Mouse (Mus musculus) A20 (cell line): ENCODE measurements around the gene Tmpo.

Experiments
- DNase-seq: peaks from one replicate; pipeline ENCODE4 v3.0.0-alpha.2; 2011; ENCODE audit warnings: low read depth, low spot score

Tmpo gene

DNA sequence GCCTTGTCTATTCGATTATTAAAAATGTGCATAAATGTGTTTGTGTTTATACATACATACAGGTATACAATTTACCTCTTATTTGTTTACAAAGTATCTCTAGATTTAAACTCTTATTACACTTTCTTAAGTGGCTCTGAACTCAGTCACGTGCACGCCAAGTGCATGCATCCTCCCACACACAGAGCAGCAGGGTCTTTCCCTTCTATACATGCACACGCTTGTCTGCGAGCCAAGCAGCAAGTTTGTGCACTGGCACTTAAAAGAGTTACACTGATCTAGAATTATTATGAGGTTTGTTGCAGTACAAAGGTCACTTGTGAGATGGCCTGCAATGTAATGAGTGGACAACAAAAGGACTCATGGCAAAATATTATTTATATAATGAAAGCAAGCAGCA is 20.1 kb downstream of the Tmpo start:
- DNase-seq = no peak

GRCm38 (mm10) chr10:91158442-91158841 is 22.7 kb downstream of the Tmpo start:
- DNase-seq = no peak

DNA sequence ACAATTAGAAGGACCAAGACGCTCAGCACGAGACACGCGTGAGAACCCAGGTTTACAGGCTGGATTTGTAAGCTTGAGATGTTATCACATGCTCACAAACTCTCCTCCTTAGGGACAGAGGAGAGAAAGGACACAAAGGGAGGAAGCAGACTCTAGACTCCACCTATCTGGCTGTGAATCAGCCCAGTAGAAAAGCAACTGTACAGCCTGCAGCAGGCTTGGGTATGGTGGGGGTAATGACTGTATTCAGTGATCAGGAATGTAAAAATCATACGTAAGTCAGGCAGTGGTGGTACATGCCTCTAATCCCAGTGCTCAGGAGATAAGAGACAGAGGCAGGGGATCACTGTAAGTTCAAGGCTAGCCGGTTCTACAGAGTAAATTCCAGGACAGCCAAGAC is 24.8 kb downstream of the Tmpo start:
- DNase-seq = no peak

- DNase-seq = no peak
These were observed 27.1 kb downstream of the Tmpo start for GRCm38 (mm10) chr10:91153894-91154503.

DNA sequence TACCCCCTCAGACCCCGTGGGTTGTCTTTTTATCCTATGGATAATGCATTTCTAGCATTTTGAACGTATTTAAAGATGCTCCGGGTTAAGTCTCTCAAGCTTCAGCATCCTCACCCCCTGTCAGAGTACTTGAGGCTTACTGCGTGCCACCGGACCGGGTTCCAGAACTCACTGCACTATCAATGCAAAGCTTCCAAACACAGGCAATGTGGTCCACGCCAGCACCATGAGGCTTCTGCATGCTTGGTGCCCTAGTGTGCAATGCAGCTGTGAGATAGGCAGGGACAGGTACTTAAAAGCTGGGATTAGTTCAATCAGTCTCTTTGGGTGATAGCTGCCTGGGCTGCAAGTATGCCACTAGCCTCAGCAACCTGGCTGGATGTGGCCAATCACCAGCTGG is 35.7 kb downstream of the Tmpo start:
- DNase-seq = no peak

DNA sequence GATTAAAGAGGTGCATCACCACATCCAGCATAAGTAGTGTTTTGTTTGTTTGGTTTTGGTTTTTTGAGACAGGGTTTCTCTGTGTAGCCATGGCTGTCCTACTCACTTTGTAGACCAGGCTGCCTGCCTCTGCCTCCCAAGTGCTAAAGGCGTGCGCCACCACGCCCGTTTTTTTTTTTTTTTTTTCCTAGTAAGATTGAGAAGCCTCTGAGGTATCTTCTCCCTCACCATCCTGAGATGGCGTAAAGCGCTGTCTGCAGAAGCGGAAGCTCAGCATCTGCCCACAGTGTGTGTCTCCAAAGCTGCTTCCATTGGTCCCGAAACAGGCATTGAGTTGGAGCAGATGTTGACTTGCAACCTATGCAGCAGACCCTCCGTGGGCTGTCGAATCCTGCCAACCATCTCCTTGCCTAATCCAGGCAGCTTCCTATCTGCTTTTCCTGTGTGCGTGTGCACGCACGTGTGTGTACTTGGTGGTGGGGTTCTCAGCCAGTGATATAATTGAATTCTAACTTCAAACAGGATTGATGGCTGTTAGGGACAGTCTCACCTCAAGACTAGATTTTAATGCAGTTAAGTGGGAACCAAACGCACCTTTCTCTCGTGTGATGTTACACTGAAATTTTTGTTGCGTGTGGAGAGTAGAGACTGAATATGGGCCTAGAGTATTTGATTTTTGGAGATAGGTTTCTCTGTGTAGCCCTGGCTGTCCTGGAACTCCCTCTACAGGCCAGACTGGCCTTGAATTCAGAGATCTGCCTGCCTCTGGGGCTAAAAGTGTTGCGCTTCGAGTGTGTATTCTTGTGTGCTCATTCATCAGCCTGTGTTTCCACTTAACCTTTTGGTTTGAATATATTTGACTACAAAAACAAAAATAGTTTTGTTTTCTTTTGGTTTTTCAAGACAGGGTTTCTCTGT is 37.5 kb downstream of the Tmpo start:
- DNase-seq = peak; percentile 60

DNA sequence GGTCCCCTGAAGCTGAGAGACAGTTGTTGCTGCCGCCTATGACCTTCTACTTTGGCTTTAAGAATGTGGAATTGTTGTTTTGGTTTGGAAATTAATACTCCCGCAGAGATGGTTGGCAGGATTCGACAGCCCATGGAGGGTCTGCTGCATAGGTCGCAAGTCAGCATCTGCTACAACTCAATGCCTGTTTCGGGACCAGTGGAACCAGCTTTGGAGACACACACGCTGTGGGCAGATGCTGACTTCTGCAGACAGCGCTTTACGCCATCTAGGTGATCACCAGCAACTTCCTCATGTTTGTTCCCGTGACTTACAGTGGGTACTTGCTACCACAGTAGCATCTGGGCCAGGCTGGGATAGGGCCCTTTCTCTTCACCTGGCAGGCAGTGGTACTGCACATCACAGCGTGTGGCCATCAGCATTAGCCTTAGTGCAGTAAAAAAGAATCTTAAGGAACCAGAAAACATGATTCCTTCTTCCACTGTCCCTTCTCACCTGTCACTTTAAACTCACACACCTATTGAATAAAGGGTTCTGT is 38.4 kb downstream of the Tmpo start:
- peak; percentile 50 for DNase-seq

DNA sequence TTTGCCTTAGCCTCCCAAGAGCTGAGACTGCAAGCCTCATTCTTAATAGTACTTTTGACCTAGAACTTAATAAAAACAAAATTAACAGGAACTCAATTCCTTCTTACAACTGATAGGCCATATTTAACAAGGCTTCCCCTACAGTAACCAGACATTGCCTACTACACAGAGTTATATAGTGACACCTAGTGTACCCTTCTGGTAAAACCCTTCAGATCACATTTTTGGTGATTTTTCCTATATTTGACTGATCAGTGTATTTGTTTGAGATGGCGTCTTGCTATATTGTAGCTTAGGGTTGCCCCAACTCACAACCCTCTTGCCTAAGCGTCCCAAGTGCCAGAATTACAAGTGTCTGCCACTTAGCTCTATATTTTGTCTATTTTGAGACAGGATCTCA is 39.6 kb downstream of the Tmpo start:
- peak; percentile 79 for DNase-seq

- DNase-seq = no peak
These were observed 41.9 kb downstream of the Tmpo start for GRCm38 (mm10) chr10:91139148-91139766.

GRCm38 (mm10) chr10:91138317-91138716 is 42.8 kb downstream of the Tmpo start:
- DNase-seq = peak; percentile 88

GRCm38 (mm10) chr10:91137400-91137799 is 43.7 kb downstream of the Tmpo start:
- DNase-seq = peak; percentile 87

- no peak for DNase-seq
These were observed 45.7 kb downstream of the Tmpo start for GRCm38 (mm10) chr10:91135302-91135972.

DNA sequence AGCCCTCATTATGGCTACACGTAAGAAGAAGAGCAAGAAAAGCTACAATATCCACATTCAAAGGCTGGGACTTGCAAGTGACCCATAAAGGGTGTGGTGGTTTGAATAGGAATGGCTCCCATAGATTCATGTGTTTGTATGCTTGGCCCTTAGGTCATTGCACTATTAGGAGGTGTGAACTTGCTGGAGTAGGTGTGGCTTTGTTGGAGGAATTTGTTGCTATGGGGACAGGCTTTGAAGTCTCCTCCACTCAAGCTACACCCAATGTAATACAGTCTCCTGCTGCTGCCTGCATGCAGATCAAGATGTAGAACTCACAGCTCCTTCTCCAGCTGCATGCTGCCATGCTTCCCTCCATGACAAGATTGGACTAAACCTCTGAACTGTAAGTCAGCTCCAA is 49.5 kb downstream of the Tmpo start:
- DNase-seq = no peak

DNA sequence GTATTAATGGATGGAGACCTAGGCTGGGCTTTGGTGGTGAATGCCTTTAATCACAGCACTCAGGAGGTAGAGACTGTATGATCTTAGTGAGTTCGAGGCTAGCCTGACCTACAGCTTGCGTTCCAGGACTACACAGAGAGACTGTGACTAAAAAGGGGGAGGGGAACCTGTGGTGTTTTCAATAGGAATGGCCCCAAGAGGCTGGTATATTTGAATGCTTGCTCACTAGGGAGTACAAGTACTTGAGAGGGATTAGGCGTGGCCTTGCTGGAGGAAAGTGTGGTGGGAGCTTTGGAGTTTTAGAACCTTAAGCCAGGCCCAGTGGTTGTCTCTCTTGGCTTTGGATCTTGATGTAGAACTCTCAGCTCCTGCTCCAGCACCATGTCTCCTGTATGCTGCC is 50.3 kb downstream of the Tmpo start:
- no peak for DNase-seq

DNA sequence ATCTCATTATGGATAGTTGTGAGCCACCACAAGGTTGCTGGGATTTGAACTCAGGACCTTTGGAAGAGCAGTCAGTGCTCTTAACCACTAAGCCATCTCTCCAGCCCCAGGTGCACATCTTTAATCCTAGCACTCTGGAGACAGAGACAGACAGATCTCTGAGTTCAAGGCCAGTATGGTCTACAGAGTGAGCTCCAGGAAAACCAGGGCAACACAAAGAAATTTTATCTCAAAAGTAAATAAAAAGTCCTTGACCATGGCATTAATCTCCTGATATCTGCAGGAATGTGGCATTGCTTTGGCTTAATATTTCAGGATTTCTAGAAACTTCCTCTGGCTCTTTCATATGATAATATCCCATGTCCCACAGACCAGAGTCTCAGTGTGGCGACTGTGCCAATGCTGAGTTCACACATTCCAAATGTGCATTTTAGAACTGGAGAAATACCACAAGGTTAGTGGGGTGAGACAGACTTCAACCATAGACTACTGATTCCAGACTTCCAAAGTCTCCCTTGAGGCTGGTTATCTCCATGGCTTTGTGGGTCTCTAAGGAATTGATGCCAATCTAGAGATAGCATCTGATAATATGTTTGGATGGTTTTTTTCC is 52.5 kb downstream of the Tmpo start:
- DNase-seq = no peak

GRCm38 (mm10) chr10:91127395-91127794 is 53.7 kb downstream of the Tmpo start:
- no peak for DNase-seq

- DNase-seq = no peak
These were observed 54.3 kb downstream of the Tmpo start for GRCm38 (mm10) chr10:91126618-91127355.

GRCm38 (mm10) chr10:91123828-91124822 is 57.0 kb downstream of the Tmpo start, which contains the start of gene Slc25a3:
Slc25a3 (minus strand) TSS chr10:91124059.
- DNase-seq = peak; percentile 99

DNA sequence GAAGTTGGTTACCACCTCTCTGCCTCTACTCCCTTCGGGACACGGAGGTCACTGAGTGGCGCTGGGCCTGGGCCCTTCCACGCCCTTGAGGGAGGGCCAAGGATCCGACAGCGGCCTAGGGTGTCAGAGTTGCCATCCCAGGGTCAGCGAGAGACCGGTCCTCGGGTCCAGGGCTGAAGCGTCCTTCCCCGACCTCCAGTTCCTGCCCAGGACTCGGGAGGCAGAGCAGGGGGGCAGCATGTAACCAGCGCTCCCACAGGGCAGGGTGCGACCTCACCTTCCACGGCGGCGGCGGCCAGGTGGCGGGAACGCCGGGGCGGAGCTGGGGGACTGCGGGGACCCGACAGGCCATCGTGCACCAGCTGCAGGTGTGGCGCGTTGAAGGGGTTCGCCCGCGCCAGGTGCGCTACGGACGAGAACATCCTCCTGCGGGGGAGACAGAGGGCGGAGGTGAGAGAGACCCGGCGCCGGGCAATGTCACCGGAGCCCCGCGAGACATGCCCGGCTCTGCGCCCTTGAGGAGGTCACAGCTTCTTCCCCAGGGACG is 57.8 kb downstream of the Tmpo start:
- no peak for DNase-seq
